Mouse (Mus musculus): Measurements from ENCODE around the gene Akap2.
"Not testable (repeated sequence)": the region's sequence is repeated elsewhere in the genome, so short reads cannot be mapped to it uniquely, and the experiment has no call there.

Akap2 gene

DNA sequence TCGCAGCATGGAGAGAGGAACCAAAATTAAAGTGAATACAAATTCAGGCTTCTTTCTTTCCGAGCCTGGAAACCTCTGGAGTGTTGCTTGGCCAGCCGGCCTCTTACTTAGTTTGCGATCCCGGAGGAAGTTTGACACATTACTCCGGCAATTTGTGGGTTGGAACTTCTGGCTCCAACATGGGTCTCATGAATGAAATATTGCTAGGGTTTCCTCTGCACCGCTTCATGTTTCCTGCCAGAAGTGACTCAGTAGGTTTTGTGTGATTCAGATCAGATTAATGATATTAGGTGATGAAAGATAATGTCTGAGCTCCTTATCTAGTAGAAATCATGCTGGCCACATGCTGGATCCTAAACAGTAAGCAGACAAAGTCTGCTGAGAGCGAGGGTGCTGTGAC lies 144.4 kb downstream of the Akap2 start:
- in situ Hi-C loops (cut with MboI, MseI), result no loop called here

DNA sequence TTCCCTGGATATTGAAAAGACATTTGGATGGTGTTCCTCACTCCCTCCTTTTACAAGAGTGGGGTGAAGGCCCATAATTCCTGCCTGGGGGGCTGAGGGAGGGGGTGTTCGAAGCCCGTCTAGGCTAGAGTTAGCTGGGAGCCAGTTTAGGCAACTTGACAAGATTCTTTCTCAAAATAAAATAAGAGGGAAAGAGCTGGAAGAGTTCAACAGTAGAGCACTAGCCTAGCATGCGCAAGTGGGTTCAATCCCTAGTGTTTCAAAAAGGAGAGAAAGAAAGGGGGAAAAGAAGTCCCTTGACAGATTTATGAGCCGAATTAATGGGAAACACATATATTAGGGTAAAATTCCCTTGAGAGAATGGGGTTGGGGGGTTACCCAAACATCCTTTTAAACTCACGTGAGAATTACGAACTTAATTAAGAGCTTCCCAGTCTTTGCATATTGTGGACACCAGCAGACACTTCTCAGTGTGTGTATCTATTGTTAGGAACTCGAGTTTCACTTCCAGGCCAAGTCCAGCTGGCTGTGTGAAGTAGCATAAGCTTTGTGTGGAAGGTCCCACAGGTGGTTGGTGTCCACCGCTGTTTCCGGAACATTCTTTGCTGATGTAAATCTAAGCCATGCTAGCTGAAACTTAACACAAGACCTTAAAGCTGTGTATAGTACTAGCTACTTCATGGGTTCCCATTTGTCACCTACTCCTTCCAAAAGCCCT lies 145.0 kb downstream of the Akap2 start:
- in situ Hi-C loops (cut with MboI, MseI), result no loop called here

DNA sequence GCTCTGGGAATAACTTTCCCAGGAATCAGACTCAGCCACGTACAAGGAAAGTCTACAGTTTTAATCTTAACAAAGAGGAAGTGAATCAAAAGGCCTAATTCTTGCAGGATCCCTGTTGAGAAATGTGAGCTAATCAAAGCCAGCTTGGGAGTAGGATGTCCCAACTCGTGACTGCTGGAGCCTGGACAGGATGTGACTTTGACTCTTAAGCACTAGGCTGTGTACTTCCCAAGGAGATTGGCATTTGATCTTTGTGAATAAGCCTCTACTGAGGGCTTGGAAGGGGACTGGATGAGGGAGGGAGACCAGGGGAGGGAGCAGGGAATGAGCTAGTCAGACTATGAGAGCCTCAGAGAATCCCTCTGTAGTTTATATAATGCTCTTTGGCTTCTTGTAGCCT lies 148.6 kb downstream of the Akap2 start:
- in situ Hi-C loops (cut with MboI, MseI), result no loop called here

DNA sequence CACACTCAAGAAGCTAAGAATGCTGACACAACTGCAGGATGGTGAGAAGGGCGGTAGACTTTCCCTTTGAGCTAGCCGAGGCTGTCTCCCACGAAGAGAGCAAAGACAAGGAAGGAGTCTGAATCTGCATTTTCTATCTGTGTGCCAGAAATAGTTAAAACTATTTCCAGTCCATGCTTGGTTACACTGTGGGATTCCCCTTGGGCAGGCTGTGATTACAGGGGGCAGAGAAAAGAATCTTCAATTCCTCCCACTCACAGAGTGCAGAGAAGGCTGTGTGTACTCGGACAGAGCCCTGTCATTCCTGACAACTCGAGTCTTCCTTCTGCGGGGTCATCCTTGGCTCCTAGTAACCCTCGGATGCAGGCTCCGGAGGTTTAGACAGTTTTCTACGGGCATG lies 149.5 kb downstream of the Akap2 start:
- in situ Hi-C loops (cut with MboI, MseI), result no loop called here

DNA sequence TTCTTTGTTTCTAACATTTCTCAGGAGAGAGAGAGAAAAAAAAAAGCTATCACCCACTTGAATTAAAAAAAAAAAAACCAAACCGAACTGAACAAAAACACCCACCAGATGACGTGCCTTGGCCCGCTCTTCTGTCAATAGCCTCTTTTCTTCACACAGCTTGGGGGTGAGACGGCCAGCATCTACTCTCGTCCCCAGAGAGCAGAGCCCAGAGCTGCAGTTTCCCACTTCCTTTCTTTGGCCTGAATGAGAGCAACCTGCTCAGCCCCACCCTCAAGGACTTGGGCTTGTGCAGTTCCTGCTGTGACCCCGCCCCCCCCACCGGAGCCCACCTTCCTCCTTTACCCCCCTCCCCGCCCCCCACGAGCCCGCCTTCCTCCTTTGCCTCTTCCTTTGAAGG lies 150.0 kb downstream of the Akap2 start:
- in situ Hi-C loops (cut with MboI, MseI), result no loop called here

- in situ Hi-C loops (cut with MboI, MseI), result no loop called here
Observed at GRCm38 (mm10) chr4:57879137-57879536, 161.7 kb downstream of the Akap2 start.

GRCm38 (mm10) chr4:57879804-57880357 lies 162.4 kb downstream of the Akap2 start:
- in situ Hi-C loops (cut with MboI, MseI), result no loop called here

DNA sequence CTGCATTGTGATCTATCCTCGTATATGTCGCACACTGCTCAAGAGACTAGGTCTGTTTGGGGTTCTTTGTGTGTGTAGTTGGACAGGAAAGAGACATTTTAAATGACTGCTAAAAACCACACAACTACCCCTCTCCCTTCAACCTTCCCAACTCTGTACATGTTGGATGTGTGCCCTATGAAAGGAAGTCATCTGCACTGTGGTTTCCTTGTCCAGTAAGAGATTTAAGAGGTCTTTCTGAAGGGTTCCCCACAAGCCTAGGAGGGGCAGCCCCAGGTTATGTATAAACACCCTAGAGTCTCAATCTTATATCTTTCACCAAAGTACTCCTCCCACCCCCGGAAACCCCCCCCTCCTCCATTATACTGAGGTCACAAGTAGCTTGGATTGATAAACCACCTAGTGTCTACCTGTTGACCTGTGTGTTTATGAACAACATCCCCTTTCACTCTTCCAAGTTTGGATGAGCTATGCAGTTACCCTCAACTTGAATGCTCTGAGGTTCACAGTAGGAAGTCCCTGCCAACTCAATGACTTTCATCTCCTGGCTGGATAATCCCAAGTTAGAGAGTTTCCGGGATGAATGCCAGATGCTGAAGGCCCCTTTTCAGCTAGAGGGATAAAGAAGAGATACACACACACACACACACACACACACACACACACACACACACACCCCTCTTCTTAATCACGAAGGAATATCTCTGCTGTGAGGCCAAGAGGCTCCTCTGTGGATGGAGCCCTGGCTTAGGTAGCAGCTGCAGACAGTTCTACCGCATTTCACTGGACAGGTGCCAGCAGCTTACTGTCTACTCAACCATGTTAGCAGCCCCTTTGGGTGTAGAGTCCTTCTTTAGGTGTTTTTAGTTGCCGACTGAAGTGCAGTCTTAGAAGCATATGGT lies 166.3 kb downstream of the Akap2 start:
- in situ Hi-C loops (cut with MboI, MseI), result no loop called here

DNA sequence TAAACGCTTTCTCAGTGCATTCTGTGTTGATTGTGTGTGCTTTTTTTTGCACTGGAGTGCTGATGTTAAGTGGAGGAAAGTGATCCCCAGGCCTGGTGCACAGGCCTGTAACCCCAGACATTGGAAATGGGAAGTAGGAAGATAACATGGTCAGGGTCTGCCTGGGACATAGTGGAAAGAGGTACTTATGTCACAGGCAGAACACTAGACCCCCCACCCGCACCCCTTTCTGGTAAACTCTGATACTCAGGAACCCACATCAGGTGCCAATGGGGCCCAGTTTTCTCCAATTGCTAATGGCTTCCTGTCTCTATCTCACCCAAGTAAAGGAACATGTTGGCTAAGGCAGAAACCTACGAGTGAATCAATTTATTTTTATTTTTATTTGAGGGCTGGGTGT lies 167.1 kb downstream of the Akap2 start:
- in situ Hi-C loops (cut with MboI, MseI), result no loop called here

DNA sequence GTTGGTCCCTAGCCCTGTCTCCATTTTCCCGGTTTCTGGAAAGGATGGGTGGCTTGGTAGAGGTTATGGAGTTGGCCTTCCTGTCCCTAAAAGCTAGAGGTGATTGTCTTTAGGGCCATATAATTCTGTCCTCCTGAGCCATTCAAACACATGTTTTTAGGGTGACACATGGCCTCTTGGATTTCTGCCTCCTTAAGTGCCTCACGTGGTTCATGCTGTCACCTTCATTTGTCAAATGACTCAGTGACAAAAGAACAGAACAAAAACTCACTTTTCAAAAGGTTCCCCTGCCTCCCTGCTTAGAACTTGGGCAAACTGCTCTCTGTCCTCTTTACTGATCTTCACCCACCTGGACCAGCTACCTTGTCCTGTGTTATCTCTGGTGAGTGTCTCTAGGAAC lies 167.7 kb downstream of the Akap2 start:
- in situ Hi-C loops (cut with MboI, MseI), result no loop called here

GRCm38 (mm10) chr4:57886066-57886887 lies 168.8 kb downstream of the Akap2 start:
- in situ Hi-C loops (cut with MboI, MseI), result no loop called here

GRCm38 (mm10) chr4:57886888-57887230 lies 169.4 kb downstream of the Akap2 start:
- in situ Hi-C loops (cut with MboI, MseI), result no loop called here

- in situ Hi-C loops (cut with MboI, MseI), result no loop called here
Observed at GRCm38 (mm10) chr4:57888246-57888645, 170.8 kb downstream of the Akap2 start.

DNA sequence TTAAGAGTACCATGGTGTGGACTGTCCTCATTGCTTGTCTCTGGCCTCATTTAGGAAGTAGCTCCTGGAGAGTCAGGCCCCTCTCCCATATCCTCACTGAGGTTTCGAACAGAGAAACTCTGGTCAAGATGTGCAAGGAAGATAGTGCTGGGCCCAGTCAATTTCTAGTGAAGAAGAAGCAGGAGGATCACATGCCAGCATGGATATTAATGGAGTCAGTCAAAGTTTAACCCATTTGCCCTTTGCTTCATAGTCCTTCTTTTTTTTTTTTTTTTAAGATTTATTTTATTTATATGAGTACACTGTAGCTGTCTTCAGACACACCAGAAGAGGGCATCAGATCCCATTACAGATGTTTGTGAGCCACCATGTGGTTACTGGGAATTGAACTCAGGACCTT lies 171.5 kb downstream of the Akap2 start:
- in situ Hi-C loops (cut with MboI, MseI), result not testable (repeated sequence)

- in situ Hi-C loops (cut with MboI, MseI), result no loop called here
Observed at GRCm38 (mm10) chr4:57889773-57890172, 172.3 kb downstream of the Akap2 start.

DNA sequence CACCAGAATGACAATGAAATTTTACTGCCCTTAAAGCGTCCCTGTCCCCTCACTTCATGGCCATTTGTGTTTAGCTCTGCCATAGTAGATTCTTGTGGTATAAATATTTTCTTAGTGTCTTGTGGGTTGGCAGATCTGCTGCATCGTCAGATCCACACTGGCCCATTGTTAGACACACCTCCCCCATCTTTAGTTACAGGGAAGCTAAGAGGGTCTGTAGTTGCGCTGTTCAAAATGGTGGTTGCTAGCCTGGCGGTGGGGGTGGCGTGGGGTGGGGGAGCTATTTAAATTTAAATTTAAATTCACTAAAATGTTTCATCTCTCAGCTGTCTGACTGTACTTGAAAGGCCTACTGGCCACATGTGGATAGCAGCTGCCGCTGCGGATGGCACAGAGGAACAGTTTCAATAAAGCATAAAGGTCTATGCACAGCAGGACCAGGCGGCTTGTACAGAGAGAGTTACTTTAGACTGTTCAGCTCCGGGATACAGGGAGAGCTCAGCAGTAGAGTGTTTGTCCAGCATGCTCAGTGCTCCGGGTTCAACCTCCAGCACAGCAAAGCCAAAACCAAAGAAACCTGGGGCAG lies 174.6 kb downstream of the Akap2 start:
- in situ Hi-C loops (cut with MboI, MseI), result no loop called here

DNA sequence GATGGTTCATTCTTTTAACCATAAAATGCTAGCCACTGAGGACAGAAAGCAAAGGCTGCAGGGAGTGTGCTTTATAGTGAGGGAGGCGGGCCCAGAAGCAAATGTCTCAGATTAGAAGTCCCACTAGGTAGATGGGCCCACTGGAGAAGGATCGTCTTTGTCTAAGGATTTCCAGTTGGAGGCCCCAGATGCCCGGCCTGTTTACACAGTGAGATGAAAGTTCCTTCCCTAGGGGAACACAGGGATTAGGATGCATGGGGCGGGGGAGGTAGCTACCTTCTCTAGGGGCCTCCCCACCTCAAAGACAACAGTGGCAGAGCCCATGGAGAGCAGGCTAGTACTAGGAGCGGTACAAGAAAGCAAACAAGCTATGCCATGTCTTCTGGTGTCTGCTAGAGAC lies 177.7 kb downstream of the Akap2 start:
- in situ Hi-C loops (cut with MboI, MseI), result no loop called here

- in situ Hi-C loops (cut with MboI, MseI), result no loop called here
Observed at GRCm38 (mm10) chr4:57895902-57896301, 178.4 kb downstream of the Akap2 start.

GRCm38 (mm10) chr4:57896631-57897030 lies 179.2 kb downstream of the Akap2 start:
- in situ Hi-C loops (cut with MboI, MseI), result no loop called here

- in situ Hi-C loops (cut with MboI, MseI), result loop anchor here (10.0 kb wide), 2 partner anchors 174 to 226 kb away; no protein-coding TSS in a partner anchor
Observed at GRCm38 (mm10) chr4:57901210-57901609, 183.8 kb downstream of the Akap2 start.

- in situ Hi-C loops (cut with MboI, MseI), result loop anchor here (10.0 kb wide), 2 partner anchors 172 to 228 kb away; no protein-coding TSS in a partner anchor
Observed at GRCm38 (mm10) chr4:57902619-57903018, 185.2 kb downstream of the Akap2 start.

Measured in regulatory T cell (primary cell).